Mouse (Mus musculus): ENCODE measurements around the gene Adrb1. TPM values are rescaled to one million over a fixed set of nuclear protein-coding genes. Genes with fewer than 3 reads are reported as not detected.
"Not testable (repeated sequence)": the region's sequence is repeated elsewhere in the genome, so short reads cannot be mapped to it uniquely, and the experiment has no call there.

Gene Adrb1
- polyA plus RNA-seq, 1 experiment from 2014 or later = 0.07 TPM

DNA sequence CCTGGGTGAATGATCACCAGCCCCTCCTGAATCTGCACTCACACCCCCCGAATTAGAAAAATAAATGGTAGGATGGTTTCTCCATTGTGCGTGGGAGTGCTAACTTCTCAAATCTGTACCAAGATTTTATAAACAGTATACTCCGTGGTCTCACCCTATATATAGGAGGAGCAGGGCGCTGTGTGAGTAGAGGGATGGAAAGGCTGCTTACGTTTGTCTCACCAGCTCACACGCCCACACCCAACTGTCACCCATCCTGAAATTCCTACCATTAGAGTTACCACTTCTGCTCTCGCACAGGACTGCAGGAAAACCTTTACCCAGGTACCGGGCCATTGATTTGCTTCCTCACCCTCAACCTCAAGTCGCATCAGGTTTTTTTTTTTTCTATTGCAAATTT lies 47.0 kb downstream of the Adrb1 start:
- ATAC-seq (ENCODE audit: low FRiP score, low TSS enrichment) = no peak
- no peaks in the 10 kb centered on the region for H3K27me3 ChIP-seq (ENCODE audit: control insufficient read depth, insufficient read depth, low read length)
- no peaks in the 10 kb centered on the region for H3K4me1 ChIP-seq (ENCODE audit: control insufficient read depth, insufficient read depth, low read length)
- WGBS = 87% methylated on average over 9 of the region's 9 CpGs
- H3K4me3 ChIP-seq (ENCODE audit: low read length) = no peak overlapping the region
- H3K9ac ChIP-seq (ENCODE audit: low read depth, low read length) = no peak overlapping the region
- no peak overlapping the region for H3K27ac ChIP-seq (ENCODE audit: low read depth, low read length)
- no peaks in the 10 kb centered on the region for H3K36me3 ChIP-seq (ENCODE audit: control insufficient read depth, insufficient read depth, low read length)
- no peak overlapping the region for H3K4me2 ChIP-seq (replicated peaks; ENCODE audit: low read depth, low read length)
- H3K9me3 ChIP-seq (ENCODE audit: control insufficient read depth, low read length) = no peaks in the 10 kb centered on the region

DNA sequence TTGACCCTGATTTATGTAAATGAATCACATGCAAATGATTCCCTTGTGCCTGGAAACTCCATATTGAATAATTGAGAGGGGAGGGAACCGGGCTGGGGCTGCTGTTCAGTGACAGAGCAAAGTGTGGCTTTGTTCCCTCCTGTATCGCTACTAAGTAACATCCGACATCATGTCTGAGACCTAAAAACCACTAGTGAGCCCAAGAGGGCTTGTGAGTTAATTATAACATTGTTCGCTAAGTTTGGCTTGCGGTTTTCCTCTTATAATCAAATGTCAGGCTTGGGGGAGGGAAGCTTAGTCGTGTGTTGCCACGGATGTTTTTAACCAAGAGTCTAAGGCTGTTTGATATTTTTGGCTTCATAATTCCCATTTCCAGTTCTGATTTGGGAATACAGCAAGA lies 50.2 kb downstream of the Adrb1 start:
- Histone ChIP-seq H3K4me2 (replicated peaks; ENCODE audit: low read depth, low read length) (no peak overlapping the region), H3K27me3 (ENCODE audit: control insufficient read depth, insufficient read depth, low read length) (peaks cover 14% of the 10 kb centered on the region; the same call in 1 of the 2 replicates), H3K4me1 (ENCODE audit: control insufficient read depth, insufficient read depth, low read length) (peaks cover 10% of the 10 kb centered on the region), H3K36me3 (ENCODE audit: control insufficient read depth, insufficient read depth, low read length) (no peaks in the 10 kb centered on the region), H3K9ac (ENCODE audit: low read depth, low read length) (no peak overlapping the region), H3K9me3 (ENCODE audit: control insufficient read depth, low read length) (no peaks in the 10 kb centered on the region), H3K27ac (ENCODE audit: low read depth, low read length) (no peak overlapping the region), H3K4me3 (ENCODE audit: low read length) (no peak overlapping the region)
- ATAC-seq (ENCODE audit: low FRiP score, low TSS enrichment) = no peak
- 92% methylated on average over 7 of the region's 7 CpGs for WGBS

DNA sequence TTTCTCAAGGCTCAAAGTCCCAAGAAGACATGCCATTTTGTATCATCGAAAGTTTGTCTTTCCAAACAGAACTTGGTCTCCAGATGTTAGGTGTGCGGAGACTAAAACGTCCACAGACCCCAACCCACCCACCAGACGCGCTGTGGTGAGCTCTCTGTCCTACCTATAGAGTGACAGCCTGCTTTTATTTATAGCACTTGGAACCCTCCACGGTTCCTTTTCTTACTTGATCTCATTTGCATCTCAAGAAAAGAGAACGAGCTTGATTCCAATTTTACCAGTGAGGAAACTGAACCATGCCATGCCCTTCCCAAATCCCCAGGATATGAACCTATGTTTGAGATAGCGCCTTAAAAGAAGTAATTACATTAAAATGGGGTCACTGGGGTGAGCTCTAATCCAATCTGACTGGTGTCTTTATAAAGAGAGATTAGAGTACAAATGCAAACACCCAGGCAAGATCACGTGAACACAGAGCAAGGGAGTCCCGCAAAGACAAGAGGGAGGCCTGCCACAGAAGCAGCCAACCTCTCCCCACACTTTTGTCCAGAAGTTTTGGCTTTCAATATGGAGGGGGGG lies 51.5 kb downstream of the Adrb1 start:
- Histone ChIP-seq H3K27ac (ENCODE audit: low read depth, low read length) (no peak overlapping the region), H3K36me3 (ENCODE audit: control insufficient read depth, insufficient read depth, low read length) (no peaks in the 10 kb centered on the region), H3K27me3 (ENCODE audit: control insufficient read depth, insufficient read depth, low read length) (peaks cover 20% of the 10 kb centered on the region), H3K9ac (ENCODE audit: low read depth, low read length) (no peak overlapping the region), H3K9me3 (ENCODE audit: control insufficient read depth, low read length) (no peaks in the 10 kb centered on the region), H3K4me3 (ENCODE audit: low read length) (no peak overlapping the region), H3K4me2 (replicated peaks; ENCODE audit: low read depth, low read length) (no peak overlapping the region), H3K4me1 (ENCODE audit: control insufficient read depth, insufficient read depth, low read length) (peaks cover 10% of the 10 kb centered on the region)
- no peak for ATAC-seq (ENCODE audit: low FRiP score, low TSS enrichment)
- WGBS = 81% methylated on average over 10 of the region's 10 CpGs

GRCm38 (mm10) chr19:56774408-56774962 lies 52.5 kb downstream of the Adrb1 start:
- Histone ChIP-seq H3K27ac (ENCODE audit: low read depth, low read length) (no peak overlapping the region), H3K27me3 (ENCODE audit: control insufficient read depth, insufficient read depth, low read length) (peaks cover 20% of the 10 kb centered on the region), H3K4me1 (ENCODE audit: control insufficient read depth, insufficient read depth, low read length) (peaks cover 10% of the 10 kb centered on the region), H3K36me3 (ENCODE audit: control insufficient read depth, insufficient read depth, low read length) (no peaks in the 10 kb centered on the region), H3K4me3 (ENCODE audit: low read length) (no peak overlapping the region), H3K9ac (ENCODE audit: low read depth, low read length) (no peak overlapping the region), H3K9me3 (ENCODE audit: control insufficient read depth, low read length) (no peaks in the 10 kb centered on the region), H3K4me2 (replicated peaks; ENCODE audit: low read depth, low read length) (no peak overlapping the region)
- 79% methylated on average over 9 of the region's 9 CpGs for WGBS
- ATAC-seq (ENCODE audit: low FRiP score, low TSS enrichment) = no peak

DNA sequence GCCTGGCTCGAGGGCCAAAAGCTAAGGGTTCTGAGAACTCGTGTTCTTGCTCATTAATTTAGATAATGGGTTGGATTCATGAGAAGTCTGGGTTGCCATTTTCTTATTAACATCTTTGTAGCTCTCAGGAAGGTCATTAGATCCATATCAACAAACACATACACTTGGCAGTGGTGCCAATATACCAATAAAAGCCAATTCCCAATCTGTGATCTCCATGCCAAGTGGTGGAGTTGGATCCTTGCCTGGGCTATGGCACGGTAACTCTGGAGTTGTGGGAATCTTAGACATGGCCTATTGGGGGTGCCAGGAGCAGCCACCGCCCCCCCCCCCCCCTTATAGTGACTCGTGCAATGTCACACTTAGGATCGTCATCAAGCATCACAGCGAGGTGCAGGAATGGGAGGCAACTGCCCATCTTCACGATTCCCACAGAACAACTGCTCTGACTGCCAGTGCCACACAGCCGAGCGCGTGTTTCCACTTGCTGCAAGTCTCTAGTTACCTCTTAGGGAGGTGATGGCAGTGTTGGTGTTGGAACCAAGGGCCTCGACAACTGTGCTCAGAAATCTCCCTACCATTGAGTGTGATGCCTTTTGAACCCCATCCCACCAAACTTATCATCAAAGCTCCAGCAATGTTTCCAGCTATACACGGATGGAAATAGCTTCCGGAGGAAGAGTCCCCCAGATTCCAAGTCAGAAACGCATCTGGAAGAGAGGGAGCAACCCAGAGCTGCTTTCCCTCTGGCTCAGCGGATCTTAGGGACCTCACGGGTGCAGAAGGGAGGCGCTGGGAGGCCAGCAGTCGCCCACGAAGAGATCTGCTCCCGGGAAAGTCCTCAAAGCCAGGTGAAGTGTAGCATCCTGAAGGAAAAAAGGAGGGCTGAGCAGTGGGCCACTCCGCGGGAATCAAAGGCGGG lies 53.2 kb downstream of the Adrb1 start:
- no peak overlapping the region for H3K27ac ChIP-seq (ENCODE audit: low read depth, low read length)

GRCm38 (mm10) chr19:56775893-56776718 lies 54.1 kb downstream of the Adrb1 start:
- 5% methylated on average over 18 of the region's 18 CpGs for WGBS

More for the DNA sequence above, 53.2 kb downstream of the Adrb1 start:
- no peak for ATAC-seq (ENCODE audit: low FRiP score, low TSS enrichment)
- WGBS = 24% methylated on average over 24 of the region's 24 CpGs
- H3K27me3 ChIP-seq (ENCODE audit: control insufficient read depth, insufficient read depth, low read length) = peaks cover 20% of the 10 kb centered on the region
- no peaks in the 10 kb centered on the region for H3K36me3 ChIP-seq (ENCODE audit: control insufficient read depth, insufficient read depth, low read length)
- H3K4me3 ChIP-seq (ENCODE audit: low read length) = peak overlapping the region; percentile 26
- no peak overlapping the region for H3K9ac ChIP-seq (ENCODE audit: low read depth, low read length)
- H3K9me3 ChIP-seq (ENCODE audit: control insufficient read depth, low read length) = no peaks in the 10 kb centered on the region
- H3K4me2 ChIP-seq (replicated peaks; ENCODE audit: low read depth, low read length) = peak overlapping the region; percentile 53
- peaks cover 10% of the 10 kb centered on the region for H3K4me1 ChIP-seq (ENCODE audit: control insufficient read depth, insufficient read depth, low read length)

GRCm38 (mm10) chr19:56776719-56777382 lies 54.9 kb downstream of the Adrb1 start:
- ATAC-seq (ENCODE audit: low FRiP score, low TSS enrichment) = peak; percentile 64; the same call in 1 of the 2 replicates
- Histone ChIP-seq H3K27me3 (ENCODE audit: control insufficient read depth, insufficient read depth, low read length) (peaks cover 20% of the 10 kb centered on the region), H3K9me3 (ENCODE audit: control insufficient read depth, low read length) (no peaks in the 10 kb centered on the region), H3K4me2 (replicated peaks; ENCODE audit: low read depth, low read length) (no peak overlapping the region; the same call in 1 of the 2 replicates), H3K27ac (ENCODE audit: low read depth, low read length) (no peak overlapping the region), H3K4me3 (ENCODE audit: low read length) (no peak overlapping the region), H3K9ac (ENCODE audit: low read depth, low read length) (no peak overlapping the region), H3K4me1 (ENCODE audit: control insufficient read depth, insufficient read depth, low read length) (peaks cover 10% of the 10 kb centered on the region), H3K36me3 (ENCODE audit: control insufficient read depth, insufficient read depth, low read length) (no peaks in the 10 kb centered on the region)
- 20% methylated on average over 16 of the region's 16 CpGs for WGBS

More at GRCm38 (mm10) chr19:56775893-56776718, 54.1 kb downstream of the Adrb1 start:
- Histone ChIP-seq H3K36me3 (ENCODE audit: control insufficient read depth, insufficient read depth, low read length) (no peaks in the 10 kb centered on the region), H3K4me1 (ENCODE audit: control insufficient read depth, insufficient read depth, low read length) (peaks cover 10% of the 10 kb centered on the region), H3K27ac (ENCODE audit: low read depth, low read length) (no peak overlapping the region), H3K9ac (ENCODE audit: low read depth, low read length) (no peak overlapping the region), H3K27me3 (ENCODE audit: control insufficient read depth, insufficient read depth, low read length) (peaks cover 20% of the 10 kb centered on the region), H3K9me3 (ENCODE audit: control insufficient read depth, low read length) (no peaks in the 10 kb centered on the region), H3K4me2 (replicated peaks; ENCODE audit: low read depth, low read length) (peak overlapping the region; percentile 53), H3K4me3 (ENCODE audit: low read length) (peak overlapping the region; percentile 26)
- ATAC-seq (ENCODE audit: low FRiP score, low TSS enrichment) = peak; percentile 52; the same call in 1 of the 2 replicates

- not testable (repeated sequence) for H3K27ac ChIP-seq (ENCODE audit: low read depth, low read length); H3K36me3 ChIP-seq (ENCODE audit: control insufficient read depth, insufficient read depth, low read length); H3K4me2 ChIP-seq (replicated peaks; ENCODE audit: low read depth, low read length); ATAC-seq (ENCODE audit: low FRiP score, low TSS enrichment); H3K4me3 ChIP-seq (ENCODE audit: low read length); H3K9me3 ChIP-seq (ENCODE audit: control insufficient read depth, low read length); H3K9ac ChIP-seq (ENCODE audit: low read depth, low read length)
- 95% methylated on average over 7 of the region's 7 CpGs for WGBS
- peaks cover 10% of the 10 kb centered on the region for H3K4me1 ChIP-seq (ENCODE audit: control insufficient read depth, insufficient read depth, low read length)
- H3K27me3 ChIP-seq (ENCODE audit: control insufficient read depth, insufficient read depth, low read length) = peaks cover 20% of the 10 kb centered on the region
These were observed 56.5 kb downstream of the Adrb1 start for GRCm38 (mm10) chr19:56778532-56778931.

Measured in kidney, embryonic 14.5 days (tissue).